Mouse (Mus musculus): Measurements from ENCODE around the gene Map3k4.

Map3k4 gene

GRCm38 (mm10) chr17:12265969-12266925 lies 52.3 kb downstream of the Map3k4 start:
- DNase-seq: no peak

GRCm38 (mm10) chr17:12264293-12264692 lies 54.3 kb downstream of the Map3k4 start:
- DNase-seq: no peak

GRCm38 (mm10) chr17:12263787-12264186 lies 54.8 kb downstream of the Map3k4 start:
- no peak for DNase-seq

GRCm38 (mm10) chr17:12262851-12263250 lies 55.7 kb downstream of the Map3k4 start:
- no peak for DNase-seq

GRCm38 (mm10) chr17:12261887-12262286 lies 56.7 kb downstream of the Map3k4 start:
- no peak for DNase-seq

- DNase-seq: peak in 1 of 2 experiments; percentile 37
These were observed 57.2 kb downstream of the Map3k4 start for GRCm38 (mm10) chr17:12261376-12261775.

GRCm38 (mm10) chr17:12259957-12260356 lies 58.6 kb downstream of the Map3k4 start:
- DNase-seq: no peak

- no peak for DNase-seq
These were observed 60.1 kb downstream of the Map3k4 start for GRCm38 (mm10) chr17:12258517-12258916.

- no peak for DNase-seq
These were observed 62.5 kb downstream of the Map3k4 start for GRCm38 (mm10) chr17:12256142-12256541.

- DNase-seq: no peak
These were observed 68.0 kb downstream of the Map3k4 start for GRCm38 (mm10) chr17:12250581-12250980.

- no peak for DNase-seq
These were observed 68.7 kb downstream of the Map3k4 start for GRCm38 (mm10) chr17:12249783-12250504.

- DNase-seq: no peak
These were observed 77.9 kb downstream of the Map3k4 start for GRCm38 (mm10) chr17:12240701-12241100.

GRCm38 (mm10) chr17:12232724-12233123 lies 85.9 kb downstream of the Map3k4 start:
- no peak for DNase-seq

GRCm38 (mm10) chr17:12231087-12231486 lies 87.5 kb downstream of the Map3k4 start:
- no peak for DNase-seq

- no peak for DNase-seq
These were observed 88.4 kb downstream of the Map3k4 start for GRCm38 (mm10) chr17:12230167-12230566.

GRCm38 (mm10) chr17:12229756-12230155 lies 88.8 kb downstream of the Map3k4 start:
- no peak for DNase-seq

GRCm38 (mm10) chr17:12228471-12228870 lies 90.1 kb downstream of the Map3k4 start:
- DNase-seq: peak; percentile 48 to 53

GRCm38 (mm10) chr17:12228001-12228400 lies 90.6 kb downstream of the Map3k4 start:
- DNase-seq: peak in 1 of 2 experiments; percentile 42

- no peak for DNase-seq
These were observed 92.0 kb downstream of the Map3k4 start for GRCm38 (mm10) chr17:12226551-12226950.

GRCm38 (mm10) chr17:12225227-12225626 lies 93.4 kb downstream of the Map3k4 start:
- no peak for DNase-seq

- peak; percentile 79 to 81 for DNase-seq
These were observed 94.0 kb downstream of the Map3k4 start for GRCm38 (mm10) chr17:12224551-12224950.

GRCm38 (mm10) chr17:12224145-12224544 lies 94.5 kb downstream of the Map3k4 start:
- peak; percentile 46 to 72 for DNase-seq

- peak in 1 of 2 experiments; percentile 39 for DNase-seq
These were observed 94.9 kb downstream of the Map3k4 start for GRCm38 (mm10) chr17:12223682-12224081.

GRCm38 (mm10) chr17:12221926-12222325 lies 96.7 kb downstream of the Map3k4 start:
- peak; percentile 47 to 48 for DNase-seq
